Mouse (Mus musculus) CH12.LX (cell line): ENCODE data around the gene Rpl27a.

Experiments used
- CTCF ChIP-seq, 2 experiments: IDR thresholded peaks in 1 of 2; conservative IDR thresholded peaks in 1 of 2; 2 replicates each; pipeline ENCODE4 v1.5.1; 2011 to 2012; ENCODE audit warnings: low read depth in 2 of 2, low read length in 2 of 2, improper control_type of control experiment in 1 of 2, inconsistent platforms in 1 of 2, mild to moderate bottlenecking in 1 of 2, moderate library complexity in 1 of 2
- ETS1 ChIP-seq: conservative IDR thresholded peaks from 2 replicates; pipeline ENCODE4 v1.6.1; 2012; ENCODE audit warnings: low read depth, mild to moderate bottlenecking, inconsistent platforms, low read length, improper control_type of control experiment, moderate library complexity
- GABPA ChIP-seq: IDR thresholded peaks from 2 replicates; pipeline ENCODE4 v1.6.1; 2012; ENCODE audit warnings: low read depth, low read length, improper control_type of control experiment, inconsistent platforms; ENCODE audit not compliant: insufficient replicate concordance
- MAX ChIP-seq: IDR thresholded peaks from 2 replicates; pipeline ENCODE4 v1.6.1; 2011; ENCODE audit warnings: low read length, improper control_type of control experiment
- MXI1 ChIP-seq: IDR thresholded peaks from 2 replicates; pipeline ENCODE4 v1.6.1; 2011; ENCODE audit warnings: mild to moderate bottlenecking, low read depth, low read length, improper control_type of control experiment
- MYC ChIP-seq: IDR thresholded peaks from 2 replicates; pipeline ENCODE4 v1.6.1; 2011; ENCODE audit warnings: low read depth, mild to moderate bottlenecking, improper control_type of control experiment, low read length
- NRF1 ChIP-seq: IDR thresholded peaks from 2 replicates; pipeline ENCODE4 v1.6.1; 2014; ENCODE audit warnings: low read depth, mild to moderate bottlenecking, inconsistent platforms, low read length, improper control_type of control experiment, moderate library complexity
- POLR2A ChIP-seq: IDR thresholded peaks from 2 replicates; pipeline ENCODE4 v1.6.1; 2011; ENCODE audit warnings: low read depth, mild to moderate bottlenecking, improper control_type of control experiment, low read length
- POLR2AphosphoS2 ChIP-seq: IDR thresholded peaks from 2 replicates; pipeline ENCODE4 v1.6.1; 2011; ENCODE audit warnings: low read depth, low read length, improper control_type of control experiment
- TCF12 ChIP-seq: IDR thresholded peaks from 2 replicates; pipeline ENCODE4 v1.6.1; 2014; ENCODE audit warnings: low read depth, mild to moderate bottlenecking, inconsistent platforms, low read length, improper control_type of control experiment
- ZKSCAN1 ChIP-seq: IDR thresholded peaks from 2 replicates; pipeline ENCODE4 v1.6.1; 2012; ENCODE audit warnings: low read depth, inconsistent platforms, low read length, improper control_type of control experiment, borderline replicate concordance

- TF ChIP-seq MXI1: no peak
- no peak for TF ChIP-seq MAX
- no peak for TF ChIP-seq TCF12
- TF ChIP-seq ETS1: no peak
- TF ChIP-seq NRF1: no peak
- no peak for TF ChIP-seq ZKSCAN1
- no peak for TF ChIP-seq POLR2AphosphoS2
- no peak for TF ChIP-seq GABPA
- TF ChIP-seq CTCF (conservative IDR thresholded peaks at IDR 0.05 in 1 of 2, IDR thresholded peaks at IDR 0.05 in 1 of 2; ENCODE audit: low read depth in 2 of 2, low read length in 2 of 2): no peak
- TF ChIP-seq MYC: no peak
- no peak for TF ChIP-seq POLR2A
Measured at GRCm38 (mm10) chr7:109566841-109567768, 48.2 kb downstream of the Rpl27a start.
